Mouse (Mus musculus) kidney, adult 10 weeks (tissue): ENCODE measurements around the gene Arid2. TPM values are rescaled to one million over a fixed set of nuclear protein-coding genes. Genes with fewer than 3 reads are reported as not detected.

ENCODE experiments used
- polyA plus RNA-seq: library from polyadenylated mRNA; stranded (reverse); fragments of 350-450 nt; fragmentation: Illumina TruSeq; extraction: RNeasy Lipid Tissue Mini Kit (QIAGEN cat#74804); gene quantifications from one replicate; pipeline ENCODE4 v1.2.3, GENCODE M21; 2014; ENCODE audit warnings: low read depth, low replicate concordance

The Arid2 gene
- polyA plus RNA-seq, result 28.3 TPM

DNA sequence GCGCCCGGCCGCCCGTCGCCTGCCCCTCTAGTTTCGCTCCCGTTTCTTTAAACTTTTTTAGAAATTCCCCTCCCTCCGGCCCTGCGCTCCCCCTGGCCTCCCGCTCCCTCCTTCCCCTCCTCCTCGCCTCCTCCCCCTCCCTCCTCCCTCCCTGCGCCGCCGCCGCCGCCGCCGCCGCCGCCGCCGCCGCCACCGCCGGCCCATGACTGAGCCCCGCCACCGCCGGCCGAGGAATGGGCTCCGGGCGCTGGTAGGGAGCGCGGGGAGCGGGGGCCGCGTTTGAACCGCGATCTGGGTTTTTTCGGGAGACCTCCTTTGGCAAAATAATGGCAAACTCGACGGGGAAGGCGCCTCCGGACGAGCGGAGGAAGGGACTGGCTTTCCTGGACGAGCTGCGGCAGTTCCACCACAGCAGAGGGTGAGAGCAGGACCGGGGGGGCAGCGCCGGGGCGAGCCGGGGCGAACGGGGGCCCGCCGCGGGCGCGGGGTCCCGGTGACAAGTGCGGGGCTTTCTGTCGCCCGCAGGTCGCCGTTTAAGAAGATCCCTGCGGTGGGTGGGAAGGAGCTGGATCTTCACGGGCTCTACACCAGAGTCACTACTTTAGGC is at the start of gene Arid2:
Arid2 (plus strand) TSS at position 150 of the 607 bp plus-strand sequence.

Other genes starting within 250 kb of the Arid2 start
- 116 TPM for gene Scaf11, start 173.3 kb downstream of the Arid2 start, polyA plus RNA-seq